Mouse (Mus musculus): Measurements from ENCODE around the gene Sult2a6. TPM values are rescaled to one million over a fixed set of nuclear protein-coding genes. Genes with fewer than 3 reads are reported as not detected.

Sult2a6 gene
- polyA plus RNA-seq (2016; fragmentation: Nextera tagmentation; extraction: Ambion mirVana), result not detected in 2 replicates

DNA sequence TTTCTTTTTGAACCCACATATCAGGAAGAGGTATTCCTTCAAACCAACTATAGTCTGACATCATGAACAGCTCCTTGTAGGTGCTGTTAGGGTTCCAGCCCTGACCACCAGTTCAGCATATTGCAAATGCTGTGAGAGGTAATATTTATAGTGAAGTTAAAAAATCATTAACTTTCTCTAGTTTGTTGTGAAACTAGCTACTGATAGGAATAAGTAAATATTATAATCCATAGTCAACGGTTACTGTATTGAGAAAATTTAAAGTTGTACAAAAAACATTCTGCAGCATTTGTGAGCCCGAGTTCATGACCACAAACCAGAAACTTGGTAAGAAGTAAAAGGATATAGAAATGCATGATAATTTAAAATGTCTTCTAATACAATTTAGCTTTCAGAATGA lies at the start of gene Sult2a6:
Sult2a6 (minus strand) TSS at position 101 of the 400 bp plus-strand sequence.
- Histone ChIP-seq H3K27ac (no peak within 1 kb of the TSS), H3K27me3 (no peaks in the 10 kb centered on the region), H3K4me1 (replicated peaks) (no peaks in the 10 kb centered on the region), H3K36me3 (no peaks in the 10 kb centered on the region), H3K9ac (replicated peaks) (no peak within 1 kb of the TSS), H3K4me2 (no peak within 1 kb of the TSS), H3K9me3 (peaks cover 18% of the 10 kb centered on the region; the same call in 1 of the 2 replicates), H3K4me3 (replicated peaks) (no peak within 1 kb of the TSS)
- no peak for ATAC-seq (ENCODE audit: insufficient number of reproducible peaks, insufficient read depth, low FRiP score, low TSS enrichment, low read depth)
- WGBS, result 78% methylated on average over 2 of the region's 2 CpGs

DNA sequence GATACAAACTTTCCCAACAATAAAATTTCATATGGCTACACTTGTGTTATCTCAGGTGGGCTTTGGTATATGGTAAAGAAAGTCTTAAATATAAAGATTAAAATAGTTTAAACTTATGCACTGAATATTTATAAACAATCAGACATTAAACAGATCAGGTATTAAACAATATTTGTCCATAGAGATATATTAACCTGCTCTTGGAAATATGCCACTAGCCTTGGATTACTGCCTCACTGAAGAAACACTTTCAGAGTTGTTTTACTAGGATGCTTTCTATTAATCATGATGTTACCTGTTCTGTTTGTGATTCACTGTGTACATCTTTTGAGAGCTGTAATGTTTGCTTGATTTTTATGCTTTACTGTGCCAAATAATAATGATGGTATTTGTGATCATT lies 39.4 kb downstream of the Sult2a6 start:
- H3K4me3 ChIP-seq (replicated peaks), result no peak overlapping the region
- H3K27me3 ChIP-seq, result no peaks in the 10 kb centered on the region
- no peak overlapping the region for H3K27ac ChIP-seq
- H3K36me3 ChIP-seq, result no peaks in the 10 kb centered on the region
- H3K4me2 ChIP-seq, result no peak overlapping the region
- H3K9ac ChIP-seq (replicated peaks), result no peak overlapping the region
- ATAC-seq (ENCODE audit: insufficient number of reproducible peaks, insufficient read depth, low FRiP score, low TSS enrichment, low read depth), result no peak
- H3K4me1 ChIP-seq (replicated peaks), result no peaks in the 10 kb centered on the region
- H3K9me3 ChIP-seq, result peaks cover 26% of the 10 kb centered on the region; the same call in 1 of the 2 replicates

DNA sequence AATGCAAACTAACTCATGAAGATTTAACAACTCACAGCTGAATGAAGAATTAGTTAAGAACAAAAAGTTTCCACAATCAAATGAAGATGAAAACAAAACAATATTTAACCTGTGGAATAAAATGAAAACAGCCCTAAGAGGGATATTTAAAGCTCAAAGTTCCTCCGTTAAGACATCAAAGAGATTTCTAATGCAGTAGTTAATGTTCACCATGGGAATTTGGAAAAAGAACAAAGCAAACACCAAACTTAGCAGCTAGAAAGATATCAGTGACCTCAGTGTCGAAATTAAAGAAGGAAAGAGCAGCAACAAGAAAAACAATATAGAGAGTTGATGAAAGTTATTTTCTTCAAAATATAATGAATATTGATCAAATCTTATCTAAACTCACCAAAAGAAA lies 51.3 kb downstream of the Sult2a6 start:
- no peak overlapping the region for H3K4me3 ChIP-seq (replicated peaks)
- no peaks in the 10 kb centered on the region for H3K4me1 ChIP-seq (replicated peaks)
- no peak overlapping the region for H3K4me2 ChIP-seq
- no peak for ATAC-seq (ENCODE audit: insufficient number of reproducible peaks, insufficient read depth, low FRiP score, low TSS enrichment, low read depth)
- H3K27ac ChIP-seq, result no peak overlapping the region
- H3K27me3 ChIP-seq, result no peaks in the 10 kb centered on the region
- H3K9ac ChIP-seq (replicated peaks), result no peak overlapping the region
- 71% methylated on average over 2 of the region's 2 CpGs for WGBS
- H3K9me3 ChIP-seq, result peaks cover 28% of the 10 kb centered on the region
- no peaks in the 10 kb centered on the region for H3K36me3 ChIP-seq

DNA sequence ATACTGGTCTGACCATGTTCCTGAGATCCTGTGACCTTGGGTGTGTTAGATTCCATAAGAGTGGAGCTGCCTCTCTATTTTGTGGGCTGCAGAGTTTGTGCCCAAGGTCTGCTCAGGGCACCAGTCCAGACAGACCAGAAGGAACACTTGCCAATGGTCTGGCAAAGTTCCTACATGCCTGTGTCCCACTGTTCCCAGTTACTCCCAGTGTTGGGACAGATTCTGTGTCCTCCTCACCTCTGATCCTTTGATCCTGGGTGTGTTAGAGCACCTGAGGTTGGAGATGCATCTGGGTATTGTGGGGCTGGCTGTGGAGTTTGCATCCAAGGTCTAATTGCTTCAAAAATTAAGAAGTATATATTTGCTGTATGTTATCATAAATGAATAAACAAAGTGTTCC lies 52.2 kb downstream of the Sult2a6 start:
- H3K27me3 ChIP-seq, result no peaks in the 10 kb centered on the region
- no peak overlapping the region for H3K4me3 ChIP-seq (replicated peaks)
- no peak overlapping the region for H3K9ac ChIP-seq (replicated peaks)
- H3K4me1 ChIP-seq (replicated peaks), result no peaks in the 10 kb centered on the region
- peaks cover 24% of the 10 kb centered on the region; the same call in 1 of the 2 replicates for H3K9me3 ChIP-seq
- H3K27ac ChIP-seq, result no peak overlapping the region
- H3K36me3 ChIP-seq, result no peaks in the 10 kb centered on the region
- no peak overlapping the region for H3K4me2 ChIP-seq
- no peak for ATAC-seq (ENCODE audit: insufficient number of reproducible peaks, insufficient read depth, low FRiP score, low TSS enrichment, low read depth)

Other genes starting within 250 kb of the Sult2a6 start
- not detected in 2 replicates for gene Sult2a3, start 131.8 kb downstream of the Sult2a6 start, polyA plus RNA-seq (2016; fragmentation: Nextera tagmentation; extraction: Ambion mirVana)
- gene Obox8, start 78.7 kb upstream of the Sult2a6 start, polyA plus RNA-seq (2016; fragmentation: Nextera tagmentation; extraction: Ambion mirVana), result not detected in 2 replicates
- gene Sult2a8, start 191.9 kb upstream of the Sult2a6 start, polyA plus RNA-seq (2016; fragmentation: Nextera tagmentation; extraction: Ambion mirVana), result not detected in 2 replicates
- gene Sult2a7, start 239.4 kb upstream of the Sult2a6 start, polyA plus RNA-seq (2016; fragmentation: Nextera tagmentation; extraction: Ambion mirVana), result not detected in 2 replicates

Measured in limb, embryonic 12.5 days (tissue).